Mouse (Mus musculus) C2C12 (cell line): ENCODE measurements around the gene Zfp579.

Experiments used
- CEBPB ChIP-seq: IDR thresholded peaks from one replicate; pipeline ENCODE4 v1.6.1; 2011; ENCODE audit warnings: low read depth, mild to moderate bottlenecking, control low read depth, moderate library complexity
- CTCF ChIP-seq: IDR thresholded peaks from one replicate; pipeline ENCODE4 v1.5.1; 2011; ENCODE audit not compliant: control insufficient read depth, insufficient read depth, insufficient read length
- MAX ChIP-seq: IDR thresholded peaks from one replicate; pipeline ENCODE4 v1.6.1; 2011; ENCODE audit warnings: mild to moderate bottlenecking, control low read depth
- MYOG ChIP-seq: IDR thresholded peaks from one replicate; pipeline ENCODE4 v1.6.1; 2011; ENCODE audit not compliant: control insufficient read depth, insufficient read length; ENCODE audit errors: extremely low read depth

DNA sequence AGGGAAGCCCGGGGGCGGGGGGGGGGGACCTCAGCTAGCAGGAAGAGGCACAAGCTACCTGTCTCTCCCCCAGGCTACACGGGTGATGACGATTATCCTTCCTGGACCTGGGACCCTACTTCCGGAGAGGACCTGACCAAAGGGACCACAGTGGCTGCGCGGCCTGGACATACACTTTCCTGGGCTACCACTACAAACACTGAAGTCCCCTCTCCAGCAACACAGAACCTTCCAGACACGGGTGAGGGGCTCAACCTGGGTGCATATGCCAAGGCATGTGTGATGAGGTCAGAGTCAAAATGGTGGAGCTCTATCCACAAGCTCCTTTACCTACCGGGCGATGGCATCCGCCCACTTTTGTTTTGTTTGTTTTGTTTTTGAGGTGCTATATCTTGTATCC is 58.6 kb downstream of the Zfp579 start:
- TF ChIP-seq CTCF (no peak), MYOG (no peak), MAX (no peak), CEBPB (no peak)
